Mouse (Mus musculus) bone marrow macrophage, adult 2 months (primary cell): Measurements from ENCODE around the gene Ube4b. TPM values are rescaled to one million over a fixed set of nuclear protein-coding genes. Genes with fewer than 3 reads are reported as not detected.

Source experiments
- H3K27ac ChIP-seq: 2 replicates; pipeline ENCODE4 v1.5.1; 2012; ENCODE audit warnings: low read depth, low read length; ENCODE audit not compliant: insufficient read depth
- H3K4me1 ChIP-seq: 2 replicates; pipeline ENCODE4 v1.6.1; 2012; ENCODE audit warnings: low read length; ENCODE audit not compliant: control insufficient read depth, insufficient read depth
- H3K4me3 ChIP-seq: 2 replicates; pipeline ENCODE4 v1.5.1; 2012; ENCODE audit warnings: mild to moderate bottlenecking, low read length, moderate library complexity; ENCODE audit not compliant: insufficient read depth
- CTCF ChIP-seq: IDR thresholded peaks from 2 replicates; pipeline ENCODE4 v1.5.1; 2012; ENCODE audit warnings: low read depth, mild to moderate bottlenecking, low read length, moderate library complexity
- POLR2A ChIP-seq: IDR thresholded peaks from 2 replicates; pipeline ENCODE4 v1.6.1; 2012; ENCODE audit warnings: mild to moderate bottlenecking, low read depth, low read length, borderline replicate concordance
- polyA plus RNA-seq: library from polyadenylated mRNA; stranded (reverse); fragments of >200 nt; gene quantifications from 2 replicates; pipeline ENCODE4 v1.2.4, GENCODE M21; 2012; ENCODE audit not compliant: missing spikeins, insufficient read depth, insufficient read length

The Ube4b gene
- polyA plus RNA-seq, 1 experiment: 49.6 TPM

- no peak overlapping the region for H3K27ac ChIP-seq
- no peak for TF ChIP-seq CTCF
- TF ChIP-seq POLR2A: no peak
Measured at GRCm38 (mm10) chr4:149409759-149410158, 16.8 kb downstream of the Ube4b start.

GRCm38 (mm10) chr4:149408331-149408730 is 18.2 kb downstream of the Ube4b start:
- H3K27ac ChIP-seq: no peak overlapping the region
- no peak overlapping the region for H3K4me3 ChIP-seq
- TF ChIP-seq POLR2A: no peak
- TF ChIP-seq CTCF: no peak
- peaks cover 26% of the 10 kb centered on the region for H3K4me1 ChIP-seq

More at GRCm38 (mm10) chr4:149409759-149410158, 16.8 kb downstream of the Ube4b start:
- Histone ChIP-seq H3K4me3 (no peak overlapping the region), H3K4me1 (peaks cover 16% of the 10 kb centered on the region)

GRCm38 (mm10) chr4:149407461-149407860 is 19.1 kb downstream of the Ube4b start:
- Histone ChIP-seq H3K27ac (no peak overlapping the region), H3K4me3 (no peak overlapping the region), H3K4me1 (peaks cover 31% of the 10 kb centered on the region)
- TF ChIP-seq CTCF: no peak

- H3K4me1 ChIP-seq: peaks cover 45% of the 10 kb centered on the region
- TF ChIP-seq POLR2A (no peak), CTCF (no peak)
- no peak overlapping the region for H3K4me3 ChIP-seq
- H3K27ac ChIP-seq: no peak overlapping the region
Measured at GRCm38 (mm10) chr4:149405713-149406443, 20.7 kb downstream of the Ube4b start.

- Histone ChIP-seq H3K4me3 (no peak overlapping the region), H3K4me1 (peaks cover 49% of the 10 kb centered on the region), H3K27ac (no peak overlapping the region)
- TF ChIP-seq CTCF: no peak
- TF ChIP-seq POLR2A: no peak
Measured at GRCm38 (mm10) chr4:149404640-149405465, 21.7 kb downstream of the Ube4b start.

- no peak overlapping the region for H3K27ac ChIP-seq
- peaks cover 58% of the 10 kb centered on the region for H3K4me1 ChIP-seq
- TF ChIP-seq POLR2A: no peak
- TF ChIP-seq CTCF: no peak
- H3K4me3 ChIP-seq: no peak overlapping the region
Measured at GRCm38 (mm10) chr4:149403037-149403436, 23.5 kb downstream of the Ube4b start.

- Histone ChIP-seq H3K4me3 (no peak overlapping the region), H3K4me1 (peaks cover 54% of the 10 kb centered on the region), H3K27ac (no peak overlapping the region)
- no peak for TF ChIP-seq POLR2A
- no peak for TF ChIP-seq CTCF
Measured at GRCm38 (mm10) chr4:149401591-149401982, 25.0 kb downstream of the Ube4b start.

- Histone ChIP-seq H3K4me1 (peaks cover 54% of the 10 kb centered on the region), H3K27ac (no peak overlapping the region), H3K4me3 (no peak overlapping the region)
- TF ChIP-seq CTCF: no peak
- no peak for TF ChIP-seq POLR2A
Measured at GRCm38 (mm10) chr4:149400878-149401590, 25.5 kb downstream of the Ube4b start.

- H3K4me1 ChIP-seq: peaks cover 49% of the 10 kb centered on the region
- TF ChIP-seq POLR2A (no peak), CTCF (no peak)
- no peak overlapping the region for H3K4me3 ChIP-seq
- H3K27ac ChIP-seq: no peak overlapping the region
Measured at GRCm38 (mm10) chr4:149399331-149399910, 27.1 kb downstream of the Ube4b start.
